Comparison of ENCODE assay signal across 24 mouse cellular contexts in the genomic region with DNA sequence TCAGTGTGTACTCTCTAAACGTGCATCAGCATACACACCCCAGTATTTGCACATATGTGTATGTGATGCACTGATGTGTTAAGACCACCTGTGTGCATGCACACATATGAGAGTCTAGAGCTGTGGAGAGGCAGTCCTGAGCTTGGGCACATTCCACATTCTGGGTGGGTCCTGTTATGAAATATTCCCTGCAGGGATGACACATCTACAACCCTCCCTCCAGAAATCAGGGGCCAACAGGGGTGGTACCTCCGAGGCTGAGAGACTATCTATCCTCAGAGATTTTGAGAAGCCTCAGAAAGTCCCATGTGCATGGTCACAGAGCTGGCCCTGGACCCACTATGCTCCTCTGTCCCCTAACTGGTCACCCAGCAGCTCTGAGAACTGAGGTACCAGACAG. TPM values are rescaled to one million over a fixed set of nuclear protein-coding genes. Genes with fewer than 3 reads are reported as not detected.
"Had no signal": no experiment of that assay in that cellular context is flagged by ENCODE, and none has a peak within 500 bp of the region (broad histone marks: within the 10 kb centered on the region; RNA-seq: fewer than 3 reads in every experiment).

No protein-coding gene starts in this region.

- DNase-seq: gastrocnemius, postnatal 10 days; heart, postnatal 36 days; kidney, adult 11 months; kidney, adult 2 months; kidney, adult 9 months; kidney, postnatal 14 days; kidney, postnatal 36 days; layer of hippocampus, adult 9-11 months; layer of hippocampus, postnatal 36 days; left cerebral cortex, postnatal 4 days had no signal

- H3K27me3 ChIP-seq: hindbrain, embryonic 15.5 days had no signal

- H3K4me2 ChIP-seq: heart, embryonic 13.5 days; heart, embryonic 15.5 days; hindbrain, embryonic 13.5 days; hindbrain, embryonic 15.5 days; kidney, embryonic 15.5 days; limb, embryonic 12.5 days; liver, embryonic 12.5 days had no signal

- H3K9me3 ChIP-seq: heart, embryonic 10.5 days; heart, embryonic 13.5 days; heart, embryonic 15.5 days; hindbrain, embryonic 13.5 days; hindbrain, embryonic 15.5 days; kidney, embryonic 15.5 days; limb, embryonic 12.5 days; liver, embryonic 12.5 days had no signal

- H3K9ac ChIP-seq: heart, embryonic 13.5 days; heart, embryonic 15.5 days; hindbrain, embryonic 13.5 days; hindbrain, embryonic 15.5 days; kidney, embryonic 15.5 days; limb, embryonic 12.5 days; liver, embryonic 12.5 days; liver, embryonic 14.5 days had no signal

- H3K4me1 ChIP-seq: limb, embryonic 12.5 days had no signal

- H3K36me3 ChIP-seq: heart, embryonic 10.5 days; heart, embryonic 13.5 days; heart, embryonic 15.5 days; hindbrain, embryonic 13.5 days; hindbrain, embryonic 15.5 days; kidney, embryonic 15.5 days; limb, embryonic 12.5 days; liver, embryonic 12.5 days had no signal

- H3K4me3 ChIP-seq: heart, embryonic 10.5 days; heart, embryonic 13.5 days; heart, embryonic 15.5 days; hindbrain, embryonic 13.5 days; hindbrain, embryonic 15.5 days; kidney, embryonic 15.5 days; limb, embryonic 12.5 days; liver, embryonic 12.5 days had no signal

- H3K27ac ChIP-seq: heart, embryonic 13.5 days; heart, embryonic 15.5 days; hindbrain, embryonic 13.5 days; hindbrain, embryonic 15.5 days; hindbrain, postnatal 0 days; kidney, embryonic 15.5 days; kidney, postnatal 0 days; limb, embryonic 12.5 days; liver, embryonic 12.5 days; liver, embryonic 14.5 days had no signal

- ATAC-seq: hindbrain, postnatal 0 days; intestine, embryonic 16.5 days; liver, embryonic 12.5 days had no signal

RNA-seq across cellular contexts. Expression of a gene that starts 4.4 kb away (rescaled TPM):
- total RNA-seq: granulocyte monocyte progenitor cell, adult 5-6 weeks had no signal

RNA-seq across cellular contexts. Expression of a gene that starts 58.5 kb away (rescaled TPM):
- total RNA-seq: granulocyte monocyte progenitor cell, adult 5-6 weeks; hematopoietic stem cell, adult 5-6 weeks had no signal
